Mouse (Mus musculus) lung, embryonic 16.5 days (tissue): ENCODE measurements around the gene Fry. TPM values are rescaled to one million over a fixed set of nuclear protein-coding genes. Genes with fewer than 3 reads are reported as not detected.

ENCODE experiments used
- ATAC-seq: fragments of 200-750 bp; cut with Nextera tagmentation; 2 replicates; pipeline ENCODE4 v1.8.0; 2017; ENCODE audit warnings: low read depth, mild to moderate bottlenecking, moderate library complexity
- H3K27ac ChIP-seq: fragments of 300-500 bp; sonication (generic); 2 replicates; pipeline ENCODE4 v1.5.1; 2014; ENCODE audit warnings: mild to moderate bottlenecking, control low read depth, low read length
- H3K27me3 ChIP-seq: fragments of 300-500 bp; sonication (generic); 2 replicates; pipeline ENCODE4 v1.6.1; 2014; ENCODE audit warnings: low read depth, low read length, mixed read lengths; ENCODE audit not compliant: control insufficient read depth, insufficient read depth
- H3K36me3 ChIP-seq: fragments of 300-500 bp; sonication (generic); 2 replicates; pipeline ENCODE4 v1.6.1; 2014; ENCODE audit warnings: low read length; ENCODE audit not compliant: control insufficient read depth, insufficient read depth
- H3K4me1 ChIP-seq: fragments of 300-500 bp; sonication (generic); replicated peaks from 2 replicates; pipeline ENCODE4 v1.6.1; 2014; ENCODE audit warnings: low read length, mixed read lengths; ENCODE audit not compliant: control insufficient read depth, insufficient read depth
- H3K4me2 ChIP-seq: fragments of 300-500 bp; sonication (generic); 2 replicates; pipeline ENCODE4 v1.6.1; 2014; ENCODE audit warnings: low read depth, low read length, control low read depth
- H3K4me3 ChIP-seq: fragments of 300-500 bp; sonication (generic); 2 replicates; pipeline ENCODE4 v1.5.1; 2014; ENCODE audit warnings: mild to moderate bottlenecking, low read length, control low read depth
- H3K9ac ChIP-seq: fragments of 300-500 bp; sonication (generic); 2 replicates; pipeline ENCODE4 v1.6.1; 2014; ENCODE audit warnings: low read length, control low read depth
- H3K9me3 ChIP-seq: fragments of 300-500 bp; sonication (generic); 2 replicates; pipeline ENCODE4 v1.6.1; 2016; ENCODE audit warnings: low read length; ENCODE audit not compliant: control insufficient read depth
- WGBS: fragments of 180-500 bp; shearing (Covaris S2); extraction: QIAGEN DNeasy Blood & Tissue Kit; methylation state at CpG from one replicate; pipeline ENCODE4 v1.1.7; 2014; 5-methylcytosine and 5-hydroxymethylcytosine counted together
- polyA plus RNA-seq: library from polyadenylated mRNA; unstranded; fragments of >200 nt; fragmentation: Nextera tagmentation; extraction: Ambion mirVana; gene quantifications from 2 replicates; pipeline ENCODE4 v1.2.1, GENCODE M21; 2015

Fry gene
- 8.9 and 9.7 TPM in 2 replicates for polyA plus RNA-seq

GRCm38 (mm10) chr5:150118455-150119241 is at the start of gene Fry:
Fry (plus strand) TSS chr5:150118645.
- no peaks in the 10 kb centered on the region for H3K36me3 ChIP-seq
- peaks cover 3% of the 10 kb centered on the region; the same call in 1 of the 2 replicates for H3K9me3 ChIP-seq
- ATAC-seq = peak; percentile 99
- peaks cover 3% of the 10 kb centered on the region for H3K4me1 ChIP-seq
- peak within 1 kb of the TSS; percentile 62 for H3K4me3 ChIP-seq
- under 1% methylated on average over 47 of the region's 68 CpGs for WGBS
- peak within 1 kb of the TSS; percentile 67 for H3K4me2 ChIP-seq
- no peaks in the 10 kb centered on the region; the same call in 1 of the 2 replicates for H3K27me3 ChIP-seq
- no peak within 1 kb of the TSS for H3K27ac ChIP-seq
- H3K9ac ChIP-seq = peak within 1 kb of the TSS; percentile 55

- Histone ChIP-seq H3K9me3 (no peaks in the 10 kb centered on the region), H3K27me3 (no peaks in the 10 kb centered on the region; the same call in 1 of the 2 replicates), H3K9ac (no peak overlapping the region), H3K27ac (no peak overlapping the region), H3K4me3 (no peak overlapping the region), H3K4me2 (no peak overlapping the region), H3K4me1 (no peaks in the 10 kb centered on the region), H3K36me3 (no peaks in the 10 kb centered on the region)
- WGBS = 19% methylated on average over 10 of the region's 10 CpGs
- no peak for ATAC-seq
Measured at GRCm38 (mm10) chr5:150070086-150070485, 48.4 kb upstream of the Fry start.

GRCm38 (mm10) chr5:150071738-150072137 is 46.7 kb upstream of the Fry start:
- no peak overlapping the region for H3K9ac ChIP-seq

GRCm38 (mm10) chr5:150079866-150080797 is 38.3 kb upstream of the Fry start:
- H3K27ac ChIP-seq = no peak overlapping the region
- WGBS = 32% methylated on average over 12 of the region's 12 CpGs
- no peaks in the 10 kb centered on the region for H3K27me3 ChIP-seq
- no peak overlapping the region; the same call in 1 of the 2 replicates for H3K9ac ChIP-seq
- H3K9me3 ChIP-seq = no peaks in the 10 kb centered on the region
- ATAC-seq = peak; percentile 91
- H3K36me3 ChIP-seq = no peaks in the 10 kb centered on the region
- peak overlapping the region; percentile 5; the same call in 1 of the 2 replicates for H3K4me3 ChIP-seq
- H3K4me1 ChIP-seq = peaks cover 5% of the 10 kb centered on the region; the same call in 1 of the 2 replicates
- H3K4me2 ChIP-seq = peak overlapping the region; percentile 29

More at GRCm38 (mm10) chr5:150071738-150072137, 46.7 kb upstream of the Fry start:
- ATAC-seq = no peak
- Histone ChIP-seq H3K27ac (no peak overlapping the region), H3K4me1 (no peaks in the 10 kb centered on the region), H3K36me3 (no peaks in the 10 kb centered on the region), H3K4me3 (no peak overlapping the region), H3K4me2 (no peak overlapping the region), H3K27me3 (no peaks in the 10 kb centered on the region; the same call in 1 of the 2 replicates), H3K9me3 (no peaks in the 10 kb centered on the region)

- Histone ChIP-seq H3K4me2 (no peak overlapping the region), H3K27me3 (no peaks in the 10 kb centered on the region), H3K27ac (no peak overlapping the region), H3K36me3 (no peaks in the 10 kb centered on the region), H3K9ac (no peak overlapping the region), H3K4me1 (peaks cover 5% of the 10 kb centered on the region; the same call in 1 of the 2 replicates), H3K4me3 (no peak overlapping the region), H3K9me3 (no peaks in the 10 kb centered on the region)
- WGBS = 65% methylated on average over 14 of the region's 14 CpGs
- ATAC-seq = no peak
Measured at GRCm38 (mm10) chr5:150082696-150083095, 35.7 kb upstream of the Fry start.

GRCm38 (mm10) chr5:150083190-150083589 is 35.3 kb upstream of the Fry start:
- H3K9me3 ChIP-seq = no peaks in the 10 kb centered on the region
- no peaks in the 10 kb centered on the region for H3K27me3 ChIP-seq
- peak; percentile 70 for ATAC-seq
- H3K27ac ChIP-seq = no peak overlapping the region
- no peak overlapping the region for H3K4me3 ChIP-seq
- H3K4me1 ChIP-seq = peaks cover 5% of the 10 kb centered on the region; the same call in 1 of the 2 replicates
- WGBS = 36% methylated on average over 5 of the region's 5 CpGs
- no peaks in the 10 kb centered on the region for H3K36me3 ChIP-seq
- H3K9ac ChIP-seq = no peak overlapping the region
- H3K4me2 ChIP-seq = no peak overlapping the region

GRCm38 (mm10) chr5:150097620-150098019 is 20.8 kb upstream of the Fry start:
- Histone ChIP-seq H3K27me3 (no peaks in the 10 kb centered on the region; the same call in 1 of the 2 replicates), H3K4me3 (no peak overlapping the region), H3K4me2 (no peak overlapping the region), H3K27ac (no peak overlapping the region), H3K36me3 (no peaks in the 10 kb centered on the region), H3K9me3 (no peaks in the 10 kb centered on the region), H3K4me1 (no peaks in the 10 kb centered on the region), H3K9ac (no peak overlapping the region)
- 6% methylated on average over 6 of the region's 6 CpGs for WGBS
- peak; percentile 45; the same call in 1 of the 2 replicates for ATAC-seq

GRCm38 (mm10) chr5:150098754-150099153 is 19.7 kb upstream of the Fry start:
- 93% methylated on average over 12 of the region's 12 CpGs for WGBS
- no peak overlapping the region for H3K27ac ChIP-seq
- no peaks in the 10 kb centered on the region for H3K4me1 ChIP-seq
- no peaks in the 10 kb centered on the region for H3K9me3 ChIP-seq
- no peaks in the 10 kb centered on the region for H3K36me3 ChIP-seq
- no peaks in the 10 kb centered on the region; the same call in 1 of the 2 replicates for H3K27me3 ChIP-seq
- no peak for ATAC-seq
- no peak overlapping the region for H3K9ac ChIP-seq
- H3K4me2 ChIP-seq = no peak overlapping the region
- H3K4me3 ChIP-seq = no peak overlapping the region

- Histone ChIP-seq H3K27ac (no peak overlapping the region), H3K4me2 (no peak overlapping the region), H3K4me3 (no peak overlapping the region), H3K27me3 (no peaks in the 10 kb centered on the region), H3K36me3 (no peaks in the 10 kb centered on the region), H3K9me3 (no peaks in the 10 kb centered on the region), H3K9ac (no peak overlapping the region), H3K4me1 (no peaks in the 10 kb centered on the region)
- no peak for ATAC-seq
- WGBS = 82% methylated on average over 11 of the region's 11 CpGs
Measured at GRCm38 (mm10) chr5:150101789-150102188, 16.7 kb upstream of the Fry start.
